Mouse (Mus musculus) kidney, embryonic 16.5 days (tissue): ENCODE measurements around the gene 2810408A11Rik. TPM values are rescaled to one million over a fixed set of nuclear protein-coding genes. Genes with fewer than 3 reads are reported as not detected.

Source experiments
- ATAC-seq: fragments of 200-750 bp; cut with Nextera tagmentation; 2 replicates; pipeline ENCODE4 v1.8.0; 2017; ENCODE audit warnings: moderate TSS enrichment; ENCODE audit not compliant: low FRiP score, low TSS enrichment
- H3K27ac ChIP-seq: fragments of 300-500 bp; sonication (generic); 2 replicates; pipeline ENCODE4 v1.5.1; 2014; ENCODE audit warnings: low read length
- H3K27me3 ChIP-seq: fragments of 300-500 bp; sonication (generic); 2 replicates; pipeline ENCODE4 v1.6.1; 2014; ENCODE audit warnings: low read length, control low read depth, mixed read lengths; ENCODE audit not compliant: insufficient read depth
- H3K36me3 ChIP-seq: fragments of 300-500 bp; sonication (generic); 2 replicates; pipeline ENCODE4 v1.6.1; 2014; ENCODE audit warnings: low read length, control low read depth, mixed read lengths; ENCODE audit not compliant: insufficient read depth
- H3K4me1 ChIP-seq: fragments of 300-500 bp; sonication (generic); 2 replicates; pipeline ENCODE4 v1.6.1; 2014; ENCODE audit warnings: low read length, control low read depth, mixed read lengths; ENCODE audit not compliant: insufficient read depth
- H3K4me2 ChIP-seq: fragments of 300-500 bp; sonication (generic); replicated peaks from 2 replicates; pipeline ENCODE4 v1.6.1; 2014; ENCODE audit warnings: low read depth, low read length
- H3K4me3 ChIP-seq: fragments of 300-500 bp; sonication (generic); 2 replicates; pipeline ENCODE4 v1.5.1; 2014; ENCODE audit warnings: mild to moderate bottlenecking, low read length
- H3K9ac ChIP-seq: fragments of 300-500 bp; sonication (generic); replicated peaks from 2 replicates; pipeline ENCODE4 v1.6.1; 2014; ENCODE audit warnings: low read length
- H3K9me3 ChIP-seq: fragments of 300-500 bp; sonication (generic); 2 replicates; pipeline ENCODE4 v1.6.1; 2016; ENCODE audit warnings: low read length, control low read depth
- WGBS: fragments of 180-500 bp; shearing (Covaris S2); extraction: QIAGEN DNeasy Blood & Tissue Kit; methylation state at CpG from one replicate; pipeline ENCODE4 v1.1.7; 2014; 5-methylcytosine and 5-hydroxymethylcytosine counted together
- polyA plus RNA-seq: library from polyadenylated mRNA; unstranded; fragments of >200 nt; fragmentation: Nextera tagmentation; extraction: Ambion mirVana; gene quantifications from 2 replicates; pipeline ENCODE4 v1.2.1, GENCODE M21; 2015

Gene 2810408A11Rik
- polyA plus RNA-seq, 1 experiment from 2014 or later: 12.8 TPM

DNA sequence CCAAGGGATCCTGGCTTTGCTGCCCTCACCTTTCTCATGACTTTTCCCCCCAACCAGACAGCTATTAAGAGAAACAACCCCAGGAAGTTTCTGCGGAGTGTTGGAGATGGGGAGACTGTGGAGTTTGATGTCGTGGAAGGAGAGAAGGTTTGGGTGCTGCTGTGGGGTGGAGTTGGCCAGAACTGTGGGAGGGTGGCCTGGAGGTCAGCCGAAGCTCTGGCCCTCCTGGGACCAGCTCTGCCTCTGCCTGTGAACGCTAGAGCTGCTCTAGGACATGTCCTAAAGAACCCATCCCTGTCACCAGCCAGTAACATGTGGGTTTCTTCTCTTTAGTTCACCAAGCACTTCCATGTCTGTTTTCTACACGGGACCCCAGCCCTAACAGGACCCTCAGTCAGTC is 38.4 kb upstream of the 2810408A11Rik start:
- Histone ChIP-seq H3K27me3 (peaks cover 10% of the 10 kb centered on the region), H3K9ac (no peak overlapping the region), H3K9me3 (no peaks in the 10 kb centered on the region), H3K4me2 (no peak overlapping the region), H3K27ac (no peak overlapping the region), H3K36me3 (no peaks in the 10 kb centered on the region; the same call in 1 of the 2 replicates), H3K4me1 (peaks cover 31% of the 10 kb centered on the region), H3K4me3 (no peak overlapping the region)
- 58% methylated on average over 5 of the region's 5 CpGs for WGBS
- no peak for ATAC-seq

DNA sequence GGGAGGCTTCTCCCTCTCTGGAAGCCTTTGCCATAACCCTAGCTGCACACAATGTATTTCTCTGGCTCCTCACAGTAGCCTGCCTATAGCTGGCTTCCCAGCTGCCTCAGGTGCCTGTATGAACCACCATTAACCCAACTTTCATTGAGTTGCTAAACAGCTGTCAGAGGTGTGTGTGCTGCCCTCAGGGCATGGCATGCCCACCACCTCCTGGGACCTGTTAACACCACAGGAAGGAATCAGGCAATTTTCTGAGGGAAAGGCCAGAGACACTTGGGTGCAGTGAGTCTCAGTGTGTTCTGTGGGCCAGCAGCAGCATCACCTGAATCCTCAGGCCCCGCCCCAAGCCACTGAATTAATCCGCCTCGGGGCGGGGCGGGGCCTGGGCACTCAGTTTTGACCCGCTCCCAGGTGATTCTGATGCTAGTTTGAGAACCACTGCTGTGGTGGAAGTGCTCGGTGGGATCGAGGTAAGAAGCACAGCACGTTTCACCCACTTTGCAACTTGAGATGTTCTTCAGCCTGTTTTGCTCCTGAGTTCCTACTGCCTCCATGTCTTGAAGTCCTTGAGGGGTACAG is 37.7 kb upstream of the 2810408A11Rik start:
- no peaks in the 10 kb centered on the region; the same call in 1 of the 2 replicates for H3K36me3 ChIP-seq
- WGBS: 29% methylated on average over 9 of the region's 9 CpGs
- H3K4me3 ChIP-seq: no peak overlapping the region
- no peaks in the 10 kb centered on the region for H3K9me3 ChIP-seq
- no peak overlapping the region for H3K27ac ChIP-seq
- H3K27me3 ChIP-seq: peaks cover 10% of the 10 kb centered on the region
- H3K4me1 ChIP-seq: peaks cover 31% of the 10 kb centered on the region
- ATAC-seq: no peak
- no peak overlapping the region for H3K4me2 ChIP-seq
- H3K9ac ChIP-seq: no peak overlapping the region

DNA sequence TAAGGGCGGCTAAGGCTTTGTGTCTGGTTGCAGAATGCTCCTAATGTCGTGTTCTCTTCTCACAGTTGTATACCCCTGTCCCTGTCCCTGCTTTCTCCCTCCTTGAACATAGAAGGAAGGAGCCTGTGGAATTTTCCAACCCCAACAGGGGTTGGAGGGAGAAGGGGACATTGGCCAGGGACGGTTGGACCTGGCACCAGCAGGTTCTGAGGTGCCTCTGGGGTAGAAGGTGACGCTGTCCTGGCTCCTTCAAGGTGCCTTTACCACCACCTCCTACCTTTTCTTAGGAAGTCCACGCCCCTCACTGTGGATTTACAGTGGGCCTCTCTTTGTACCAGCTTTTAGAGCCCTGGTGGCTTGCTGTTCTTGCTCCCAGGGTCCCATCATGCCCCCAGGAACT is 37.0 kb upstream of the 2810408A11Rik start:
- H3K4me3 ChIP-seq: no peak overlapping the region
- H3K27me3 ChIP-seq: peaks cover 10% of the 10 kb centered on the region
- peaks cover 31% of the 10 kb centered on the region for H3K4me1 ChIP-seq
- no peaks in the 10 kb centered on the region for H3K9me3 ChIP-seq
- no peak for ATAC-seq
- no peaks in the 10 kb centered on the region; the same call in 1 of the 2 replicates for H3K36me3 ChIP-seq
- H3K27ac ChIP-seq: peak overlapping the region; percentile 54; the same call in 1 of the 2 replicates
- 0 out of 2 replicates have a peak overlapping the region, but pooled peaks have one; percentile 11 for H3K9ac ChIP-seq
- WGBS: 64% methylated on average over 5 of the region's 5 CpGs
- no peak overlapping the region for H3K4me2 ChIP-seq

DNA sequence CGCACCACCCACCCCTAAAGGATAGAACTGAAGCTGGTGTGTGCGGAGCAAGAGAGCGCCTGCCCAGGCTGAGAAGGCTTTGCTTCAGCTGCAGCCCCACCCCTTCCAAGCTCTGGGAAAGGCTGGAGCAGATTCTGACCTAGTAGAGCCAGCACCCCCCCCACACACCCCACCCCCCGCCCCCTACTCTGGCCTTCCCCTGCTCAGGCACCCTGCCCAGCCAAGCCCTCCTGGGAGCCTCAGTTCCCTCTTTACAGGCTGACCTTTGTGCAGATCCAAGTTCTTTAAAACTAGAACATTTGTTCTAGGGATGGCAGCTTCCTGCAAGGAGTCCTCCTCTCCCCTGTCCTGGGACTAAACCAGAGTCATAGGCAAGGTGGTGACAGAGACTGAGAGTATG is 36.6 kb upstream of the 2810408A11Rik start:
- H3K4me3 ChIP-seq: 0 out of 2 replicates have a peak overlapping the region, but pooled peaks have one; percentile 58
- peak overlapping the region; percentile 99; the same call in 1 of the 2 replicates for H3K4me2 ChIP-seq
- no peak for ATAC-seq
- WGBS: 33% methylated on average over 4 of the region's 4 CpGs
- H3K36me3 ChIP-seq: no peaks in the 10 kb centered on the region; the same call in 1 of the 2 replicates
- H3K9ac ChIP-seq: 0 out of 2 replicates have a peak overlapping the region, but pooled peaks have one; percentile 26
- H3K27ac ChIP-seq: peak overlapping the region; percentile 54; the same call in 1 of the 2 replicates
- no peaks in the 10 kb centered on the region for H3K9me3 ChIP-seq
- H3K27me3 ChIP-seq: peaks cover 10% of the 10 kb centered on the region
- H3K4me1 ChIP-seq: peaks cover 31% of the 10 kb centered on the region

- Histone ChIP-seq H3K4me1 (peaks cover 31% of the 10 kb centered on the region), H3K9me3 (no peaks in the 10 kb centered on the region), H3K36me3 (no peaks in the 10 kb centered on the region), H3K4me2 (peak overlapping the region; percentile 99), H3K27ac (peak overlapping the region; percentile 54; the same call in 1 of the 2 replicates), H3K4me3 (peak overlapping the region; percentile 58), H3K27me3 (peaks cover 10% of the 10 kb centered on the region), H3K9ac (peak overlapping the region; percentile 70)
- ATAC-seq: no peak
- 23% methylated on average over 9 of the region's 9 CpGs for WGBS
Observed at GRCm38 (mm10) chr11:69936714-69937347, 36.0 kb upstream of the 2810408A11Rik start.

DNA sequence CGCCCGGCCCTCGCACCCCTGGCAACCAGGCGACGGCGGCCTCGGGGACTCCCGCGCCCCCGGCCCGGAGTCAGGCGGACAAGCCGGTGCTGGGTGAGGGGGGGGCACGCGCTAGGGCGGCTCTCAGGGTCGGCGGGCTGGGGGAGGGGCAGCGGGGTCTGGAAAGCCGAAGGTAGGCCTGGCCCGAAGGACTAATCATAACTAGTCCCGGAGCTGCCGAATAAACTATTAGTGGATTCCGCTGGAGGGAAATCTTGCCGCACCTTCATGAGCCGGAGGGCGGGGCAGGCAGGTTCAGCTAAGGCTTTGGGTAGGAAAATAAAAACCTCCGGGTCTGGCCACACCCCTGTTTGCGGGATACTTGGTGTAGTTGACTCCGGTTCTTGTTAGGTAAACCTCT is 35.4 kb upstream of the 2810408A11Rik start:
- no peak for ATAC-seq
- Histone ChIP-seq H3K4me1 (peaks cover 31% of the 10 kb centered on the region), H3K4me3 (peak overlapping the region; percentile 58), H3K27ac (peak overlapping the region; percentile 54; the same call in 1 of the 2 replicates), H3K9me3 (no peaks in the 10 kb centered on the region), H3K9ac (peak overlapping the region; percentile 70), H3K27me3 (peaks cover 10% of the 10 kb centered on the region), H3K4me2 (peak overlapping the region; percentile 99), H3K36me3 (no peaks in the 10 kb centered on the region)
- WGBS: 2% methylated on average over 27 of the region's 30 CpGs

DNA sequence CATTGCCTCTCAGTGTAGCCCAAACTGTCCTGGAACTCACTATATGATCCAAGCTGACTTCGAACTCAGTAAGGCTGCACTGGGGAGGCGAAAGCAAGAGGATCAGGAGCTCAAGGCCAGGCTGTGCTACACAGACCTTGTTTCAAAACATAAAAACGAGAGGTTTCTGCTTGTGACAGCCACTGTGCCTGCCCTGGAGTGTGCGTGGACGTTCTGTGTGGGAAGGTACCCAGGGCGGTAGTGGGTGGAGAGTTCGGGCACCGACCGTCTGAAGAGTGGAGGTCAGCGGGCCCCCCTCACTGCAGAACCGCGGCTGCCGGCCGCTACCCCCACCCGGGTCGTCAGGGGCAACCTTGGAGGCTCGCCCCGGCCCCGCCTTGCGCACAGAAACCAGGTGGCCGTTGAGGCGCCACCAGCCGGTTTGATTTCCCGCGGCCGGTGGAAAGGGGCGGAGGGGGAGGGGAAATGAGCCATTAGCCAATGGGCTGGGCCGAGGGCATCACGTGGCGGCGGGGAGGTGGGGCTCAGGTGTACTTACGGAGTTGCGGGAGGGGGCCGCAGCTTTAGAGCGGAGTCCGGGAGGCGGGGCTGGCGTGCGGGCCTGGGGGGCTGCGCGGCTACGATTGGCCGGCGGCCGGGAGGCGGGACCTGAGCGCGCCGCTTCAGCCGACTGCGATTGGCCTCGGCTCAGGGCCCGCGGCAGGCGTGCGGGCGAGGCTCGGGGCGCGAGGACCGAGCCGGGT is 34.5 kb upstream of the 2810408A11Rik start, which contains the start of gene Ybx2:
Gene Ybx2, plus strand, starts transcription at position 660 of the 743 bp plus-strand sequence.
- Histone ChIP-seq H3K4me1 (peaks cover 31% of the 10 kb centered on the region), H3K4me2 (peak within 1 kb of the TSS; percentile 99), H3K27me3 (peaks cover 10% of the 10 kb centered on the region), H3K9ac (peak within 1 kb of the TSS; percentile 70), H3K4me3 (peak within 1 kb of the TSS; percentile 58), H3K27ac (peak within 1 kb of the TSS; percentile 54; the same call in 1 of the 2 replicates), H3K36me3 (no peaks in the 10 kb centered on the region), H3K9me3 (no peaks in the 10 kb centered on the region)
- ATAC-seq: peak; percentile 87
- 1% methylated on average over 52 of the region's 62 CpGs for WGBS

DNA sequence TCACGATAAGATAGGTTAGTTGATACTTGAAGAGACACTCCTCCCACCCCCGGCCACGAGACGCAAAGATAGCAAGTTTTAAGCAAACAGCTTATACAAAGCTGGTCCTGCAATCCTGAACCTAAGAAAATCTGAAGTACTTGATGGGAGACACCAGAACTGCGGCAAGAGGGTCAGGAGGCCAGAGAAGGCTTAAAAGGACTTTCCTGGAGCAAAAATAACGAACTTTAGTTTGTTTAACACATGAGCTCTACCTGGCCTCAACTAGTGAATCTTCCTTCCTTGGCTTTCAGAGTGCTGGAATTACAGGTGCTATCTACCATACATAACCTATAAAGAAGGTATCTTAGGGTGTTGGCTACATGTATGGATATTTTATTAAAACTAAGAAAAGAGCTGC is 33.9 kb upstream of the 2810408A11Rik start:
- WGBS: 10% methylated on average over 6 of the region's 6 CpGs
- H3K27ac ChIP-seq: no peak overlapping the region; the same call in 1 of the 2 replicates
- H3K4me1 ChIP-seq: peaks cover 31% of the 10 kb centered on the region

GRCm38 (mm10) chr11:69934169-69934568 is 33.4 kb upstream of the 2810408A11Rik start:
- Histone ChIP-seq H3K4me2 (peak overlapping the region; percentile 47), H3K4me1 (peaks cover 31% of the 10 kb centered on the region), H3K27ac (no peak overlapping the region), H3K9ac (no peak overlapping the region; the same call in 1 of the 2 replicates), H3K9me3 (no peaks in the 10 kb centered on the region), H3K27me3 (peaks cover 10% of the 10 kb centered on the region), H3K36me3 (no peaks in the 10 kb centered on the region), H3K4me3 (peak overlapping the region; percentile 25)
- WGBS: under 1% methylated on average over 18 of the region's 18 CpGs
- ATAC-seq: peak; percentile 60

More for the DNA sequence above, 33.9 kb upstream of the 2810408A11Rik start:
- no peaks in the 10 kb centered on the region for H3K36me3 ChIP-seq
- no peaks in the 10 kb centered on the region for H3K9me3 ChIP-seq
- H3K27me3 ChIP-seq: peaks cover 10% of the 10 kb centered on the region
- no peak for ATAC-seq
- H3K4me3 ChIP-seq: no peak overlapping the region
- no peak overlapping the region; the same call in 1 of the 2 replicates for H3K9ac ChIP-seq
- H3K4me2 ChIP-seq: peak overlapping the region; percentile 47
